Mouse (Mus musculus): ENCODE results near the gene Cntfr.
"Not testable (repeated sequence)": the region's sequence is repeated elsewhere in the genome, so short reads cannot be mapped to it uniquely, and the experiment has no call there.

DNA sequence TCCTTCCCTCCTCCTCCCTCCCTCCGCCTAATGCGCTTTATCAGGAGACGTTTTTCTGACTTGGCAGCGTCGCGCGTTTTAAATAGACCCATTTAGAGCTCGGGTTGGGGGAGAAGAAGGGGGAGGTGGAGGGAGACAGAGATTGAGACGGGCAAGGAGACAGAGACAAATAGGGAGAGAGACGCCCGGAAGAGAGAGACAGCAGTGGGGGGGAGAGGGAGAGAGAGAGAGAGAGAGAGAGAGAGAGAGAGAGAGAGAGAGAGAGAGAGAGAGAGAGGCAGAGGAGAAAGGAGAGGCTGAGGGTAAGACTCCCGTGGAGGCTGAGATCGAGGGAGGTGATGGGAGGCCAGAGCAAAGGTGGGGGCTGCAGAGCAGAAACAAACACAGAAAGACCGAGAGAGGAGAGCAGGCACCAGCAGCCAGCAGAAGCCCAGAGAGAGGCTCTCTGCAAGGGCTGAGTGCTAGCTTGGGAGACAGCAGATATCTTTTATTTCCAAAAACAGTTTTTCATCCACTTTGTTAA lies 11.9 kb downstream of the Cntfr start:
- not testable (repeated sequence) for TF ChIP-seq ZNF384 (IDR thresholded peaks at IDR 0.05; ENCODE audit: low read depth, low read length); MAFK (IDR thresholded peaks at IDR 0.05; ENCODE audit: insufficient read depth, low read depth, low read length); ZC3H11A (IDR thresholded peaks at IDR 0.05; ENCODE audit: borderline replicate concordance, low read depth, low read length); HCFC1 (IDR thresholded peaks at IDR 0.05; ENCODE audit: borderline replicate concordance, insufficient read depth, low read length)
